Mouse (Mus musculus) naive thymus-derived CD4-positive, alpha-beta T cell, adult 5 months (primary cell): Measurements from ENCODE around the gene Acot9. TPM values are rescaled to one million over a fixed set of nuclear protein-coding genes. Genes with fewer than 3 reads are reported as not detected.

Experiments used
- polyA plus RNA-seq: library from polyadenylated mRNA; unstranded; fragments of 100-300 nt; shearing (Covaris generic); gene quantifications from one replicate; pipeline ENCODE4 v1.2.1, GENCODE M21; 2017

The Acot9 gene
- 68.6 TPM for polyA plus RNA-seq

GRCm38 (mm10) chrX:155262235-155262914 lies at the start of gene Acot9:
TSS of gene Acot9 (plus strand) at chrX:155262443.

GRCm38 (mm10) chrX:155216271-155216670 lies 46.0 kb upstream of the Acot9 start, which contains the start of gene Sat1:
TSS of gene Sat1 (minus strand) at chrX:155216449.

GRCm38 (mm10) chrX:155340654-155341053 lies 78.4 kb downstream of the Acot9 start, which contains the start of gene Prdx4:
TSS of gene Prdx4 (minus strand) at chrX:155340754.

Other genes with a start within 250 kb of the Acot9 start
- gene Magea5, start 199.3 kb upstream of the Acot9 start, polyA plus RNA-seq = not detected
- gene Magea1, start 172.7 kb upstream of the Acot9 start, polyA plus RNA-seq = not detected
- not detected for gene Magea2, start 168.8 kb upstream of the Acot9 start, polyA plus RNA-seq
- not detected for gene Cldn34b2, start 134.0 kb upstream of the Acot9 start, polyA plus RNA-seq
- 344 TPM for gene Sat1, start 46.0 kb upstream of the Acot9 start, polyA plus RNA-seq
- gene Prdx4, start 78.3 kb downstream of the Acot9 start, polyA plus RNA-seq = 17.8 TPM